Mouse (Mus musculus) cerebellum, adult 11-12 months (tissue): Measurements from ENCODE around the gene Midn.

ENCODE experiments used
- DNase-seq: peaks from one replicate; pipeline ENCODE4 v3.0.0; 2022

The Midn gene

GRCm38 (mm10) chr10:80172527-80173292, 24.6 kb downstream of the Midn start, which contains the start of gene 1600002K03Rik:
TSS of gene 1600002K03Rik (plus strand) at chr10:80172944.
- peak; percentile 89 for DNase-seq

GRCm38 (mm10) chr10:80173358-80173757, 25.3 kb downstream of the Midn start:
- DNase-seq = peak; percentile 58

GRCm38 (mm10) chr10:80173955-80174640, 26.0 kb downstream of the Midn start:
- peak; percentile 62 for DNase-seq

- peak; percentile 61 for DNase-seq
These were observed 26.6 kb downstream of the Midn start for GRCm38 (mm10) chr10:80174705-80175104.

GRCm38 (mm10) chr10:80175536-80176269, 27.6 kb downstream of the Midn start:
- DNase-seq = peak; percentile 55

GRCm38 (mm10) chr10:80176270-80176834, 28.3 kb downstream of the Midn start:
- peak; percentile 59 for DNase-seq

- DNase-seq = peak; percentile 51
These were observed 29.6 kb downstream of the Midn start for GRCm38 (mm10) chr10:80177441-80178279.

GRCm38 (mm10) chr10:80179068-80180051, 31.3 kb downstream of the Midn start, which contains the start of gene Efna2:
TSS of gene Efna2 (plus strand) at chr10:80179482.
- DNase-seq = peak; percentile 66

- DNase-seq = peak; percentile 49
These were observed 32.2 kb downstream of the Midn start for GRCm38 (mm10) chr10:80180288-80180687.

- DNase-seq = peak; percentile 43
These were observed 32.8 kb downstream of the Midn start for GRCm38 (mm10) chr10:80180823-80181222.

GRCm38 (mm10) chr10:80182547-80182946, 34.5 kb downstream of the Midn start:
- no peak for DNase-seq

GRCm38 (mm10) chr10:80186649-80187048, 38.6 kb downstream of the Midn start:
- no peak for DNase-seq

GRCm38 (mm10) chr10:80187739-80188138, 39.7 kb downstream of the Midn start:
- no peak for DNase-seq

- no peak for DNase-seq
These were observed 40.5 kb downstream of the Midn start for GRCm38 (mm10) chr10:80188453-80189024.

GRCm38 (mm10) chr10:80189999-80190398, 41.9 kb downstream of the Midn start:
- DNase-seq = peak; percentile 14

GRCm38 (mm10) chr10:80190491-80191051, 42.5 kb downstream of the Midn start:
- DNase-seq = peak; percentile 39

GRCm38 (mm10) chr10:80193976-80194375, 45.9 kb downstream of the Midn start:
- DNase-seq = no peak

- no peak for DNase-seq
These were observed 46.4 kb downstream of the Midn start for GRCm38 (mm10) chr10:80194441-80194840.

GRCm38 (mm10) chr10:80196167-80196566, 48.1 kb downstream of the Midn start:
- no peak for DNase-seq
